Mouse (Mus musculus): ENCODE data around the gene Atp6v0d1.
"Not testable (repeated sequence)": the region's sequence is repeated elsewhere in the genome, so short reads cannot be mapped to it uniquely, and the experiment has no call there.

Atp6v0d1 gene

DNA sequence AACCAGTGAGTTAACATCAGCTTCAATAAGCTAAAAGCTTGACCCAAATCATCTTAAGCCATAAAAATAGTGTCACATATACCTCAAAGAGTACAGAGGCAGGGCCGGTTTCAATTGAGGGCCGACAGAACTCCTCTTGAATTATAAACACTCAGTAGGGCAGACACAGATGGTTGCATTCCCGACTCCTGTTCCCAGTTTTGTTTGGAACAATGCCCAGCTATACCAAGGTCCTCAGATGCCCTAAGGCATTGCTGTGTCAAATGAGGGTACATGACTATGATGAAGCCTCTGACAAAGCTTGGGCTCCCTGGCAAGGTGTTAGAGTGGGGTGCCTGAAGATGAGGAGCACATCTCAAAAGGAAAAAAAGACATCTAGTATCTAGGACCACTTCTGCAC is 9.7 kb upstream of the Atp6v0d1 start:
- DNase-seq (ENCODE audit: extremely low read depth, low read depth, low spot score): no peak

DNA sequence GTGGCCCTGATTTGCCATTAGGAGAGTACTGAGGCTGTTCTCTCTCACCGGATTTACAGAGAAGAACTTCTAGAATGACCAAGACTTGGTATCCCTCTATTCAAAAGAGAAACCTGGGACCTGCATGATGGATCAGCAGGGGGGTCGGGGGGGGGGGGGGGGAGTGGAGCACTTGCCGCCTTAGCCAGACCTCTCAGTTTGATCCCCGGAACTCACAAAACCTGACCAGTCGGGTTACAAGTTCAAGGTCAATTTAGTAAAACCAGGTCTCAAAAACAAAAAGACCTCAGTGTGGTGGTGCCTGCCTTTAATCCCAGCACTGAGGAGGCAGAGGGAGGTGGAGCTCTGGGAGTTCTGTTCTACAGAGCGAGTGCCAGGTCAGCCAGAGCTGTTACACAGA is 8.9 kb upstream of the Atp6v0d1 start:
- DNase-seq (ENCODE audit: extremely low read depth, low read depth, low spot score): no peak

DNA sequence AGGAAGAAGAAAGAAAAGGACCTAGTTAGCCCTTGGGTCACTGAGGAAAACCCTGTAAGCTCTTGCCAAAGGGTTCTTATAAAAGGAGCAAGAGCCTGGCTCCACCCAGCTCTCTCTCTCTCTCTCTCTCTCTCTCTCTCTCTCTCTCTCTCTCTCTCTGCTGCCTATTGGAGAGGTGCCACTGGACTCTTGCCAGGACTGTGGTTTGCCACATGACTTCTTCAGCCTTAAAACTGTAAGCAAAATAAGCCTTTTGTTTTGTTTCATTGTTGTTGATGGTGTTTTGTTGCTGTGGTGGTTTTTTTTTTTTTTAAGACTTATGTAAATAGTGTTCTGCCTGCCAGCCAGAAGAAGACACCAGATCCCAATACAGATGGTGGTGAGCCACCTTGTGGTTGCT is 7.6 kb upstream of the Atp6v0d1 start:
- no peak for DNase-seq (ENCODE audit: extremely low read depth, low read depth, low spot score)

DNA sequence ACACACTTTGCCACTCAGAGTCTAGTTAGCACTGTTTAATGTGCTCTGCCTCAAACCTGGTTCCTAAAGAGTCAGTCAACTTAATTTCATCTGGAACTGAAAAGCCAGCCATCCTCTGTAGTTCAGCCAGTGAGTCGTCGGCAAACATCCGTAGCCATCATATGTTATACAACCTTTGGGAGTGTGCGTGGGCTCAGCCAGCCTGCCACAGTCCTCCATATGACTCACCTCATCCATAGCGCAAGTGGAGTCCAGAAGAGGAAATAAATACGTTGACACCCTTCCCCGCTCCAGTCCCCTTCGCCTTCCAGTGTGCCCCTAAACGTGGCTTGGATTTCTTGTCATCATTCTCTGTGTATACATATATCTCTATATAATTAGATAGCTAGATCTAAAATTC is 6.0 kb upstream of the Atp6v0d1 start:
- no peak for DNase-seq (ENCODE audit: extremely low read depth, low read depth, low spot score)

DNA sequence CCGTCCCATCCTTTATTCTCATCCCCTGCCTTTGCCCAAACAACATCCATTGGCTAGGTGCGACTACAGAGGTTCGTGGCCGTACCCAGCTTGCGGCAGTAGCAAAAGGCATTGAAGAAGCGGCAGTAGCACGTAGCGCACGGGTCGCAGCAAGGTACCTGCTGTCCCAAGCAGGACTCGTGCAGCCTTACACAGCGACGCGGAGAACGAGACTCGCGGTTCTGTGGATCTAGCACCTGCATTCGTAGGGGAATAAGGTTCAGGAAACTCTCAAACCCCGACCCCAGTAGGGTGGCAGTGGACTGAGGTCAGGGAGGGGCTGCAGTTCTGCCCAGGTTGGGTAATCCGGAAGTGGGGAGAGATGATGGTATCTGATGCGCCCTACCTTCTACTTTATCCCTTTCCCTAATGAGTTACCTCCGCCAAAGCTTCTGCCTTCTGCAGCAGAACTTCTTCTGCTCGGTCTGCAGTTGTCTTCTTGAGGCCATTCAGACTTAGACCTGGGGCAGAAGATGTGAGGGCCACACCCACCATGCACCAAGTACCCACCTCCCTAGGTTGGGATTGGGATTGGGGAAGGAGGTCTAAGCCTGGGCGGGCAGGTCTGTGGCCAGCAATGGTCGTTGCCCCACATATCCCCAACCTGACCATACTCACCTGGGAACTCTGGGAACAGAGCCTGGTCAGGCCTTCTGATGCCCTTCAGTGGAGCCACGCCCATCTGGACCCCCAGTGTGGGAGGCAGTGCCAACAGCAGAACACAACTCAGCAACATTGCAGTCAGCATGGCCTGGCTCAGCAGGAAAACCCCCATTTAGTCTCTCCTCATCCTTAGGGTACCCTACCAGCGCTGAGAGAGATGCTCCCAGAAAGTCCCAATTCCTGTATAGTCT is 1.1 kb upstream of the Atp6v0d1 start:
- no peak for DNase-seq (ENCODE audit: extremely low read depth, low read depth, low spot score)

DNA sequence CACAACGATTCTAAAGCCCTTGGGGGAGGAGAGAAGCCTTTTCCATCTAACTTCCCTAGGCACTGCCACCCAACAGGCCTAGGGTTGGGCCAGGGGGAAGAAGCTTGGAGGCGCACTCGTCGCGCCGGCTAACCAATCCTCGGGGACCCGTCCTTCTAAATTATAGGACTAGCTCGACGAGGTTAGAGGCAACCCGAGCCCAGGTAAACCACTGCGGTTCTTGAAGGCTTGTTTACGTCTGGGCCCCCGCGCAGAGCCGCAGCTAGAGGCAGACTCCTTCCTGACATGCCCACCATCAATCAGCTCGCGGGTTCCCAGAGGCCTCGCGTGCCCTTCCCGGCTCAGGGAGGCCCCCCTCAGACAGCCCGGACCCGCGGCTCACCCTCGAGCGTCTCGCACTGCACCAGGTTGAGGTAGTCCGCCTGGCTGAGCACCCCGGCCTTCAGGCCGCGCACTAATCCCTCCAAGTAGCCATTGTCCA is 406 bp downstream of the Atp6v0d1 start:
- no peak for DNase-seq (ENCODE audit: extremely low read depth, low read depth, low spot score)

GRCm38 (mm10) chr8:105564573-105565229 is 1.1 kb downstream of the Atp6v0d1 start:
- DNase-seq (ENCODE audit: extremely low read depth, low read depth, low spot score): not testable (repeated sequence)

DNA sequence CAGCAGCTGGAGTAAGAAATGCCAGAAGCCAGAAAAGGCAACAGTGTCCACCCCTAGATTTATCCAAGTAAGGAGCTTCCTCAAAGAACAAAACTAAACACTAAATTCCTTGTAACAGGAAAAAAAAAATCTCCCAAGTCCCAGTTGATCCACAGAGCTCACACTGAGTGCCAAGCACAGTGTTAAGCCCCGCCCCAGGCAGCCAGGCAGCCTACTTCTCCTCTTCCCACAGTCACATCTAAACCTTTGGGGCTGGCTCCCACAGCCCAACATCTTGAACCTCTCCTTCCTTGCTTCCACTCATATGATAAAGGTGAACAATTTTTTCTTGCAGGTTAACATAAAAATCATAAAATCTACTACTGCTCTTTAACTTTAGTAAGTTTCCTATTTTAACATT is 2.0 kb downstream of the Atp6v0d1 start:
- DNase-seq (ENCODE audit: extremely low read depth, low read depth, low spot score): no peak

DNA sequence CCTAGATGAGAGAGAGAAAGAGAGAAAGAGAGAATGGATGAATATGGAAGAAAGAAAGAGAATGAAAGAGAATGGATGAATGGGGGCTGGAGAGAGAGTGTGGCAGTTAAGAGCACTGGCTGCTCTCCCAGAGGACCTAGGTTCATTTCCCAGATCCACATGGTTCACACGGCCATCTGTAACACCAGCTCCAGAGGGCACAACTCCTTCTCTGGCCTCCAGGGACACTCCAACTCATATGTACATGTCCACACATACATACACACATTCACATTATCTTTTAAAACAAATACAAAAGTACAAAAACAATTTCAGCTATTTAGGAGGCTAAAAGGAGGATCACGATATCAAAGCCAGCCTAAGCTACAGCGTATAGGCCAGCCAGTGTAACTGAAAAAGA is 3.0 kb downstream of the Atp6v0d1 start:
- no peak for DNase-seq (ENCODE audit: extremely low read depth, low read depth, low spot score)

DNA sequence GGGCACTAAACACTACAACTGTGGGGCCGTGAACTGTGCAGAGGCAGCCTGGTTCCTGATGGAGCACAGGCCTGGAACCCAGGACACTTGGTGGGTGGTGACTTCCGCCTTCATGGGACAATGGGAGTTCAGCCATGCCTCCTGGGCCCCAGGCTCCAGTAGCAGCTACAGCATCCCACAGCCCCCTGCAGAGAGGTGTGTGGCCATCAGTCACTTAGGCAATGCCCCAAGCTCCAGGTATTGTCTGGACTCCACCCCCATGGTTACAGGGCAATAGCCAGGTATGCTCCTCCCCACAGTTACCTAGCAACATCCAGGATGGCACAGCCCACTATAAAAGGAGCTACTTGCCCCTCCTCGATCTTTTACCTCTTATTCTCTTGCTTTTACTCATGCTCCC is 10.6 kb downstream of the Atp6v0d1 start:
- no peak for DNase-seq (ENCODE audit: extremely low read depth, low read depth, low spot score)

DNA sequence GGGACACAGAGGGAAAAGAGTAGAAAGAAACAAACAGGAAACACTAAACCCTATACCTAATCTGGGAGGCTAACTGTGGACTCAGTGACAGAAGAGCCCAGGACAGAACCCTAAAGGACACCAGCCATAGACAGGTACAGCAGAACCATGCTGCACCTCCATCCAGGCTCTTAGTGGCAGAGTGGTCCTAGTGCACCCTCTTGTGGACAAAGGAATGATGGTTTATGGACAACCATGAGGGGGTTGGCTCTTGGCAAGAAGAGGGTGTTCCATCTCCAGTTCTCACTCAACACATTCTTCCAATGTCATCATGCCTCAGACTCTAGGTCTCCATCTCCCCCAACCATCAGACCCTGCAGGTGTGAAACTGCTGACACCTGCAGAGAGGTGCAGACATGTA is 11.8 kb downstream of the Atp6v0d1 start:
- no peak for DNase-seq (ENCODE audit: extremely low read depth, low read depth, low spot score)

GRCm38 (mm10) chr8:105552824-105553223 is 13.0 kb downstream of the Atp6v0d1 start:
- no peak for DNase-seq (ENCODE audit: extremely low read depth, low read depth, low spot score)

GRCm38 (mm10) chr8:105552032-105552431 is 13.8 kb downstream of the Atp6v0d1 start:
- DNase-seq (ENCODE audit: extremely low read depth, low read depth, low spot score): no peak

DNA sequence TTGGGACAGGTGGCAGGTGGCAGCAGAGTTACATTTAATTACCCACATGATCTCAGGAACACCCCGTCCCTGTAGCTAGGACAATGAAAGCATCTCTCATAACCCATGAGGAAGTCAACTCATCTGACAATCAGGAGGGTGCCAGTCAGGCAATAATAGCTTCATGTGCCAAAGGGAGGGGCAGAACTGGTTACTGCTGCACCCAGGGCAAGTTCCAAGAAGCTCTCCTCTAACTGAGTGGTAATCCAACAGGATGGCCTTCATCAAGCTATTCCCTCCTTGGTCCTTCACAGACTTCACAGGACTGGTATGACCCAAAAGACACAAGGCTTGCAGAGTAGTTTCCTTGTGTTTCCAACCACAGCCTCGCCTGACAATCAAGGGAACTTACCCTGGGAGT is 15.8 kb downstream of the Atp6v0d1 start:
- DNase-seq (ENCODE audit: extremely low read depth, low read depth, low spot score): no peak

- no peak for DNase-seq (ENCODE audit: extremely low read depth, low read depth, low spot score)
These were observed 16.3 kb downstream of the Atp6v0d1 start for GRCm38 (mm10) chr8:105549506-105549905.

GRCm38 (mm10) chr8:105546384-105547350 is 19.2 kb downstream of the Atp6v0d1 start:
- no peak for DNase-seq (ENCODE audit: extremely low read depth, low read depth, low spot score)

GRCm38 (mm10) chr8:105545249-105545648 is 20.6 kb downstream of the Atp6v0d1 start:
- no peak for DNase-seq (ENCODE audit: extremely low read depth, low read depth, low spot score)

DNA sequence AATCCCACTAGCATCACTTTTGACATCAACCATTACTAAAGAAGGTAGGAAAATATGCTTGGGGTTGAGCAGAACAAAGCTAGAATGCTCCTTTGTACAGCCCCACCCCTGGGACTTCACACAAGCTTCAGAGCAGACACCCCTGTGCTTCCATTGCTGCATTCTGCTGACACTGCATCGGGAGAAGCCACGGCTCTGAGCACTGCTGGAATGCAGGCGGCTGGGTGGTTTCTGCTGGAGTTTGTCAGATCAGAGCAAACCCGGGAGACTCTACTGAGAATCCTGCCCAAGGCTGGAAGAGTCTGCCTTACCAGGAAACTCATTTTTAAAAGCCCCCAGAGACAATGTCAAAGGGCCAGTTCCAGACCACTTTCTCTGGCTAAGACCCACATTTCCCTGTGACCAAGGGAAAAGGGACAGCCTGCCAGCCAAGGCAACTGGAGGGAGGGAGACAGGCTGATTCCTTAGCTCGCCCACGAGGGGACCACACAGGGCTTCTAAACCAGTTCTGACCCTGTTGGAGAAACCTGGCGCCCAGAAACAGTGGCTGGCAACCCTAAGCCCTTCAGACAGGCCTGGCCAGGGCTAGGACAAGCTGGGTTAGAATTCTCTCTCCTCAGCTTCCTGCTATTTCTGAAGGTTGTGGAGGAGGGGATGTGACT is 21.2 kb downstream of the Atp6v0d1 start:
- DNase-seq (ENCODE audit: extremely low read depth, low read depth, low spot score): no peak

DNA sequence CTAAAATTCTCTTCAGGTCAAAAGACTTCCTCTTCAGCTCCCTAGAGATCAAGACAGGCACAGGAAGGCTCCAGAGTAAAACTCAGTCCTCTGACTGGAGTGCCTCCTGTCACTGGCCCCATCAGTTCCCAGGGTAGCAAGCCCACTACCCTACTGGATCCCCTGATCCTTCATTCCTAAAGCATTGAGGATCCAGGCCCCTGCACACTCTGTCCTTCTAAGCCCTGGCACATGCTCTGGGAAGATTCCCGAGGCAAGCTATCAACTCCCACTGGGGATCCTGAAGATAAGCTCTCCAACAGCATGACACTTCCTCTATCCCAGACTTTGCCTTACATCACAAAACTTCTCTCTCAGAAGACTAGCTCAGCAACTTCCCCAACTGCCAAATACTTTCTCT is 22.1 kb downstream of the Atp6v0d1 start:
- no peak for DNase-seq (ENCODE audit: extremely low read depth, low read depth, low spot score)

GRCm38 (mm10) chr8:105542808-105543207 is 23.0 kb downstream of the Atp6v0d1 start:
- DNase-seq (ENCODE audit: extremely low read depth, low read depth, low spot score): no peak

Data from fat pad, adult 2 months (tissue).